Mouse (Mus musculus): Measurements from ENCODE around the gene Rbfox1. TPM values are rescaled to one million over a fixed set of nuclear protein-coding genes. Genes with fewer than 3 reads are reported as not detected.

Rbfox1 gene
- polyA plus RNA-seq, 1 experiment from 2014 or later: 0.32 TPM

GRCm38 (mm10) chr16:6480411-6480728 lies 595.2 kb downstream of the Rbfox1 start:
- Histone ChIP-seq H3K9me3 (replicated peaks) (no peaks in the 10 kb centered on the region), H3K36me3 (replicated peaks) (no peaks in the 10 kb centered on the region), H3K27me3 (no peaks in the 10 kb centered on the region), H3K27ac (replicated peaks) (no peak overlapping the region), H3K9ac (no peak overlapping the region), H3K4me1 (replicated peaks) (no peaks in the 10 kb centered on the region), H3K4me2 (no peak overlapping the region), H3K4me3 (replicated peaks) (no peak overlapping the region)
- no peak for ATAC-seq (ENCODE audit: insufficient read depth)
- WGBS (ENCODE audit: insufficient replicate concordance): 7% methylated on average over 5 of the region's 5 CpGs

DNA sequence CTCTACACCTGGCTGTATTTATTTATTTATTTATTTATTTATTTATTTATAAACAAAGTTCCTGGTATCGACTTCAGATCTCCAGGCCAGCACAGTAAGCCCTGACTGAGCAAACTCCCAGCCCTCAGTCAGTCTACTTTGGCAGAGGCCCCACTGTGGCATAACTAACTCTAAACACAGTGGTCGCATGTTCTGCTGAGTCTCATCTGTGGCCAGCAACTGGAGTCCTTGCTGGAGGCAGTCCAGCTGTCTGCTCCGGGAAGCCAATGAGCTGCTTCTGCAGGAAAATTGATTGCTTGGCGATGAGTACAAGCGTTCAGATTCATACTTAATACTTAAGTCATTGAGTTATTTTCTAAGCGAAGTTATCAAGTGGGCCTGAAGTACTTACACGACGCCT lies 598.5 kb downstream of the Rbfox1 start:
- no peak overlapping the region for H3K9ac ChIP-seq
- no peaks in the 10 kb centered on the region for H3K9me3 ChIP-seq (replicated peaks)
- no peak overlapping the region for H3K27ac ChIP-seq (replicated peaks)
- H3K4me3 ChIP-seq (replicated peaks): no peak overlapping the region
- no peaks in the 10 kb centered on the region for H3K36me3 ChIP-seq (replicated peaks)
- ATAC-seq (ENCODE audit: insufficient read depth): no peak
- no peak overlapping the region for H3K4me2 ChIP-seq
- H3K4me1 ChIP-seq (replicated peaks): no peaks in the 10 kb centered on the region
- 56% methylated on average over 8 of the region's 8 CpGs for WGBS (ENCODE audit: insufficient replicate concordance)
- H3K27me3 ChIP-seq: no peaks in the 10 kb centered on the region

GRCm38 (mm10) chr16:6485631-6486030 lies 600.5 kb downstream of the Rbfox1 start:
- H3K4me3 ChIP-seq (replicated peaks): no peak overlapping the region
- no peaks in the 10 kb centered on the region for H3K4me1 ChIP-seq (replicated peaks)
- H3K27me3 ChIP-seq: no peaks in the 10 kb centered on the region
- H3K4me2 ChIP-seq: no peak overlapping the region
- ATAC-seq (ENCODE audit: insufficient read depth): no peak
- no peak overlapping the region for H3K27ac ChIP-seq (replicated peaks)
- no peaks in the 10 kb centered on the region for H3K36me3 ChIP-seq (replicated peaks)
- no peaks in the 10 kb centered on the region for H3K9me3 ChIP-seq (replicated peaks)
- WGBS (ENCODE audit: insufficient replicate concordance): 56% methylated on average over 3 of the region's 3 CpGs
- H3K9ac ChIP-seq: no peak overlapping the region

- H3K36me3 ChIP-seq (replicated peaks): no peaks in the 10 kb centered on the region
- H3K27ac ChIP-seq (replicated peaks): no peak overlapping the region
- H3K4me2 ChIP-seq: no peak overlapping the region
- no peak overlapping the region for H3K4me3 ChIP-seq (replicated peaks)
- no peak overlapping the region for H3K9ac ChIP-seq
- no peaks in the 10 kb centered on the region for H3K4me1 ChIP-seq (replicated peaks)
- H3K27me3 ChIP-seq: no peaks in the 10 kb centered on the region
- H3K9me3 ChIP-seq (replicated peaks): no peaks in the 10 kb centered on the region
- WGBS (ENCODE audit: insufficient replicate concordance): 18% methylated on average over 8 of the region's 8 CpGs
- ATAC-seq (ENCODE audit: insufficient read depth): no peak
Observed at GRCm38 (mm10) chr16:6502219-6502618, 617.1 kb downstream of the Rbfox1 start.

GRCm38 (mm10) chr16:6503573-6504331 lies 618.6 kb downstream of the Rbfox1 start:
- H3K4me1 ChIP-seq (replicated peaks): no peaks in the 10 kb centered on the region
- no peak for ATAC-seq (ENCODE audit: insufficient read depth)
- no peak overlapping the region for H3K27ac ChIP-seq (replicated peaks)
- no peak overlapping the region for H3K4me2 ChIP-seq
- WGBS (ENCODE audit: insufficient replicate concordance): 45% methylated on average over 5 of the region's 5 CpGs
- H3K4me3 ChIP-seq (replicated peaks): no peak overlapping the region
- H3K27me3 ChIP-seq: no peaks in the 10 kb centered on the region
- H3K9me3 ChIP-seq (replicated peaks): no peaks in the 10 kb centered on the region
- H3K9ac ChIP-seq: no peak overlapping the region
- no peaks in the 10 kb centered on the region for H3K36me3 ChIP-seq (replicated peaks)

DNA sequence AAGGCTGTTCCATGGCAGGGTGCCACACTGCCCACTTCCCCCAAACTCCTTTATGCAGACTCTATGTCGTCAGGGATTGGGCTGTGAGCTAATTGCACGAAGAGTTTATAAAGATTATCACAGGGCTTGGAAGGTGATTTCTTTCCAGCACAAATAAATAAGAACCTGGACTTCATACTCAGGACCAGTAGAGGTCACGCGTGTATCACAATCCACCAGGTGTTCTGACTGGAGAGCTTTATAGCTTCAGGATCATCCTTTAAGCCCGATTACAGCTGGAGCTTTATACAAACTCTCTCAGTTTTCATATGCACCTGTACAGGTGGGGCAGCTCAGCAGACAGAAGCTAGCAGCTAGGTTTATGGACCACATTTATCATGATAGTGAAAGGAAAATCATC lies 623.8 kb downstream of the Rbfox1 start:
- no peak overlapping the region for H3K4me2 ChIP-seq
- WGBS (ENCODE audit: insufficient replicate concordance): 48% methylated on average over 5 of the region's 5 CpGs

GRCm38 (mm10) chr16:6519474-6519873 lies 634.3 kb downstream of the Rbfox1 start:
- no peak overlapping the region for H3K9ac ChIP-seq
- no peak overlapping the region for H3K4me3 ChIP-seq (replicated peaks)
- ATAC-seq (ENCODE audit: insufficient read depth): no peak
- H3K4me1 ChIP-seq (replicated peaks): no peaks in the 10 kb centered on the region
- H3K36me3 ChIP-seq (replicated peaks): no peaks in the 10 kb centered on the region
- no peaks in the 10 kb centered on the region for H3K9me3 ChIP-seq (replicated peaks)
- H3K4me2 ChIP-seq: no peak overlapping the region
- WGBS (ENCODE audit: insufficient replicate concordance): 56% methylated on average over 3 of the region's 3 CpGs
- no peak overlapping the region for H3K27ac ChIP-seq (replicated peaks)
- H3K27me3 ChIP-seq: no peaks in the 10 kb centered on the region

More for the DNA sequence above, 623.8 kb downstream of the Rbfox1 start:
- no peak for ATAC-seq (ENCODE audit: insufficient read depth)
- no peaks in the 10 kb centered on the region for H3K36me3 ChIP-seq (replicated peaks)
- no peak overlapping the region for H3K27ac ChIP-seq (replicated peaks)
- H3K4me1 ChIP-seq (replicated peaks): no peaks in the 10 kb centered on the region
- H3K4me3 ChIP-seq (replicated peaks): no peak overlapping the region
- no peak overlapping the region for H3K9ac ChIP-seq
- no peaks in the 10 kb centered on the region for H3K9me3 ChIP-seq (replicated peaks)
- H3K27me3 ChIP-seq: no peaks in the 10 kb centered on the region

- Histone ChIP-seq H3K4me1 (replicated peaks) (no peaks in the 10 kb centered on the region), H3K36me3 (replicated peaks) (no peaks in the 10 kb centered on the region), H3K27ac (replicated peaks) (no peak overlapping the region), H3K9ac (no peak overlapping the region), H3K4me3 (replicated peaks) (no peak overlapping the region), H3K9me3 (replicated peaks) (no peaks in the 10 kb centered on the region), H3K4me2 (no peak overlapping the region), H3K27me3 (no peaks in the 10 kb centered on the region)
- no peak for ATAC-seq (ENCODE audit: insufficient read depth)
- 43% methylated on average over 3 of the region's 3 CpGs for WGBS (ENCODE audit: insufficient replicate concordance)
Observed at GRCm38 (mm10) chr16:6525507-6526170, 640.5 kb downstream of the Rbfox1 start.

- H3K4me2 ChIP-seq: no peak overlapping the region
- H3K9ac ChIP-seq: no peak overlapping the region
- 71% methylated on average over 3 of the region's 3 CpGs for WGBS (ENCODE audit: insufficient replicate concordance)
Observed at GRCm38 (mm10) chr16:6531459-6531858, 646.3 kb downstream of the Rbfox1 start.

DNA sequence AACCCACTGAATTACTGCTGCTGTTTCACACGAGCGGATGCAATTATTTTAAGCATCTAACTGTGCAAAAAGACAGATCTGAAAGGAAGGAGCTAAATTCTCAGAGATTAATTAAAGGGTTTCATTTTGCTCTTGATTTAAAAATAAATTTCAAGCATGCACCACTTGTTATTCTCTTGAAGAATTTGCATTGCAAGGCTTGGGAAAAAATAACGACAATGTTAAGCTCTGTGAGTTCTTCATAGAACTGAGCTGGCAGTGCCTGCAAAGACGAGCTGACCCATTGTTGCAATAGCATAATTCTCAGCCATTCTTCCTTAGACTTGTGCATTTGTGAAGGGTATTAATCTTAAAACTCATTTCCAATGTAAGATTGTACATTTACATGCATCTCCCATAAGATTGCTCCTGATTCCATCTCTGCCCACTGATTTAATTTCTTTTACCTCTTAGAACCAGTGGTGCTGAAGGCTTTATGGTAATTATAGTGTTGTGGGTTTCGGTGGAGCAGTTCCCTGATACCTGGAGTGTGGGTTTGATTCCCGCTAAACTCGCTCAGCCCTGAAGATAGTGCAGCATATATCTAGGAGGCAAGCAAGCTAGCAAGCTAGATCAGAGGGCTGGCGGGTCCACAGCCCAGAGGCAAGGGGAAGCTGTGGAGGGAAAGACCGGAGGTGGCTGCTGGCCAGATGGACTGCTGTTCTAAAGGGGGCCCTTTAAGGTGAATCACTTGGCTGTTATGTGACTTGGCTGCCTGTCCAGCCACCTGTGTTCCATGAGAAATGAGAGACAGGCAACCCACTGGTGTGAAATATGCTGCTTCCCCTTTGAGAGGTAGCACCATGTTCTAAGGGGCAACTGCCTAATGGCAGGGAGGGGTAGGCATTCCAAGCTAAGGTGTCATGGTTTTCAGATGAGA lies 647.2 kb downstream of the Rbfox1 start:
- Histone ChIP-seq H3K4me3 (replicated peaks) (no peak overlapping the region), H3K4me2 (no peak overlapping the region), H3K27me3 (no peaks in the 10 kb centered on the region), H3K9me3 (replicated peaks) (no peaks in the 10 kb centered on the region), H3K27ac (replicated peaks) (no peak overlapping the region), H3K36me3 (replicated peaks) (no peaks in the 10 kb centered on the region), H3K9ac (no peak overlapping the region), H3K4me1 (replicated peaks) (no peaks in the 10 kb centered on the region)
- no peak for ATAC-seq (ENCODE audit: insufficient read depth)
- 60% methylated on average over 9 of the region's 9 CpGs for WGBS (ENCODE audit: insufficient replicate concordance)

More at GRCm38 (mm10) chr16:6531459-6531858, 646.3 kb downstream of the Rbfox1 start:
- no peaks in the 10 kb centered on the region for H3K36me3 ChIP-seq (replicated peaks)
- no peak overlapping the region for H3K27ac ChIP-seq (replicated peaks)
- no peaks in the 10 kb centered on the region for H3K9me3 ChIP-seq (replicated peaks)
- H3K4me3 ChIP-seq (replicated peaks): no peak overlapping the region
- no peak for ATAC-seq (ENCODE audit: insufficient read depth)
- no peaks in the 10 kb centered on the region for H3K4me1 ChIP-seq (replicated peaks)
- no peaks in the 10 kb centered on the region for H3K27me3 ChIP-seq

GRCm38 (mm10) chr16:6555776-6556175 lies 670.6 kb downstream of the Rbfox1 start:
- no peaks in the 10 kb centered on the region for H3K4me1 ChIP-seq (replicated peaks)
- H3K4me3 ChIP-seq (replicated peaks): no peak overlapping the region
- H3K27me3 ChIP-seq: no peaks in the 10 kb centered on the region
- 32% methylated on average over 4 of the region's 4 CpGs for WGBS (ENCODE audit: insufficient replicate concordance)
- no peaks in the 10 kb centered on the region for H3K9me3 ChIP-seq (replicated peaks)
- H3K4me2 ChIP-seq: no peak overlapping the region
- H3K36me3 ChIP-seq (replicated peaks): no peaks in the 10 kb centered on the region
- no peak for ATAC-seq (ENCODE audit: insufficient read depth)
- no peak overlapping the region for H3K27ac ChIP-seq (replicated peaks)
- no peak overlapping the region for H3K9ac ChIP-seq

Data from liver, embryonic 15.5 days (tissue).